Mouse (Mus musculus): ENCODE measurements around the gene Ybx3.
A peak's percentile ranks its signal among the peaks of the same experiment; 100 is the strongest.

The Ybx3 gene

DNA sequence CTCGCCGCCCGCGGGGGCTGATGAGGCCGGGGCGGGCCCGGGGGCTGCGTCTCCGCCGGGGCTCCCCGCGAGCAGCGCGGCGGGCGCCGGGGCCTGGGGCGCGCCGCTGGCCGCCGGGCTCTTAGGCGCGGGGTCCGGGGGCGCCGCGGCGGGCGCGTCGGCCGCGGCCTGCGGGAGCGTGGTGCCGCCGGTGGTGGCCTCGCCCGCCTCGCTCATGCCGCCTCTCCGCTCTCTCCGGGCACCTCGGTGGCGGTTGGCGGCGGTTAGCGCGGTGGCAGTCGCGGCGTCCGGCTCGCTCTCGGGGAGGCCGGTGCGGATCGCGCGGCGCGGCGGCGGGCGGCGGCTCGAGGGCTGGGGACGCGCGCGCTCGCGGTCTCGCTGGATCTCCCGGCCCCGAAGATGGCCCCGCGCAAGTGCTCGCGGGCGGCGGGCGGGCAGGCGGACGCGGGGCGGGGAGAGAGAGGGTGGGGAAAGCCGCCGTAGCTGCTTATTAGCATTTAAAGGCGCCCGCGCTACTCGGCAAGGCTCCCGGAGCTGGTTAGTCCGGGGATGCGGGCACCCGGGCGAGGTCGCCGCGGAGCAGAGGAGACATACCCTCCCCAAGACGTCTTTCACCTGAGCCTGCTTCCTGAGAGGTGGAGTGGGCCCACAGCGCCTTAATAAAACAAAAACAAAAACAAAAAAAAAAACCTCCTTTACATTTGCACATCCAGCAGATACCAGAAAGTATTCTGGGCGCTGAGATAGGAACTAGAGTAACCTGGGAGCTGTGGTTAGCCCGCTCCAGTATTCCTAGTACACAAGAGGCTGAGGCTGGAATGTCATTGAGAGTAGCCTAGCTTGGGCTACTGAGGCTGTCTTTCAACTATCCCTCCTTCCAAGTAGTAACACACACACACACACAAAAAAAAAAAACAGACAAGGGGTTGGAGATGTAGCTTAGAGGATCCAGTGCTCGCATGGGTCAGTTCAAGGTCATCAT lies at the start of gene Ybx3:
Gene Ybx3 (minus strand): TSS at position 437 of the 982 bp plus-strand sequence.
- peak; percentile 83 for DNase-seq (ENCODE audit: low spot score)

DNA sequence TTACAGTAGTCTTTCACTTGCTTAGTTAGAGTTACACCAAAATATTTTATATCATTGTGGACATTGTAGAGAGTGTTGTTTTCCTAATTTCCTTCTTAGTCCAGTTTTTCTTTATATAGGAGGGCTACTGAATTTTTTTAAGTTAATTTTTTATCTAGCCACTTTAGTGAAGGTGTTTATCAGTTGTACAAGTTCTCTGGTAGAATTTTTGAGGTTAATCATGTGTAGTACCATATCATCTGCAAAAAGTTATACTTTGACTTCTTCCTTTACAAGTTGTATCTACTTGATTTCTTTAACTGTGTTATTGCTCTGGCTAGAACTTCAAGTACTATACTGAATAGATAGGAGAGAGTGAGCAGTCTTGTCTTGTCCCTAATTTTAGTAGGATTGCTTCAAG lies 48.4 kb upstream of the Ybx3 start:
- DNase-seq (ENCODE audit: low spot score): no peak

DNA sequence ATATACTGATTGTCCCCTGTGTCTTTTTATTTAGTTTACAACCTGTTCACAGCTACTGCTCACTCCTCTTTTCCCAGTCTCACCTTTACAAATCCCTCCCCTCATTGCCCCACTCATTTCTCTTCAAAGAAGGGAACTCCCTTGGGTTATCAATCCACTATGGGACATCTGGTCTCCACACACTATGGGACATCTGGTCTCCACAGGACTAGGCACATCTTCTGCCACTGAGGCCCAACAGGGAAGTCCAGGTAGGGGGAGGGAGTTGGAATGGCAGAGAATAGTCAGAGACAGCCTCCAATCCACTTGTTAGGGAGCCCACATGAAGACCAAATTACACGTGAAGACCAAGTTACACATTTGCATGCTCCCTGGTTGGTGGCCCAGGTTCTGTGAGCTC lies 45.8 kb upstream of the Ybx3 start:
- DNase-seq (ENCODE audit: low spot score): no peak

DNA sequence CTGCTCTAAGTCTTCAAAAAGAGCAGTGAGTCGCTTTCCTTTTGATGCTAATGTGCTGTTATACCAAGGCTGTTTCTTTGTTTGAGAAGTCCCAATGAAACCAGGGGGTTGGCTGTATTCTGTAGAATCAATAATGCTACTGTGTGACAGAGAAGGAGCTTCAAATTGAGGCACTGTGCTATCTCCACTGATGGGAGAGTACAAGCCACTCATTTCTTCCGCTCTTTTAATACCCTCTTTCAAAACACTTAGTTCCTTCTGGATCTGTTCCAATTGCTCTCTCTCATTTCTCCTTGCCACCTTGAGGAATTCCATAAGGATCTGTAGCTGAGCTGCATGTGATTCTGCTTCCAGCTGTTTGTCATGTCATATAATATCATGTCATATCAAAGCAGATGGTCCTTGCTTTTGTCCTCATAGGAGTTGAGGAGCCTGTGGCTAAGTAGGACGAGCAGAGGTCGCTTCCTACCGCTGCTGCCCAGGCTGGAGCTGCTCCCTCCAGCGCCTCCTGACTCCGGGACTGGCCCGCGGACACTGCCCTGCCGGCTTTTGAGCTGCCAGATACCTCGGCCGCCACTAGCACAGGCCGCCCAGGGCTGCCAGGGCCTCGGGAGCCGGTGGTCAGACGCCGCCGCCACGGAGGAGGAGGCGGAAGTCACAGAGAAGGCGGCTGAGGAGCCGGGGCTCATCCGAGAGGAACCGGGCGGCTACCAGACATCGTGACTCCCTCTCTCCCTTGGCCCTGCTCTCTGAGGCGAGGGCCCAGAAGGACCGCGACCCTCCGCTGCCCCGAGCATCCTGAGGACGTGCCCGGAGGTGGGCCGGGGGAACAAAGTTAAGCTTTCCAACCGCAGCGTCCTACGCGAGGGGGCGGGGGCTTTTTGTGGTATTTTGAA lies 45.1 kb upstream of the Ybx3 start:
- no peak for DNase-seq (ENCODE audit: low spot score)

DNA sequence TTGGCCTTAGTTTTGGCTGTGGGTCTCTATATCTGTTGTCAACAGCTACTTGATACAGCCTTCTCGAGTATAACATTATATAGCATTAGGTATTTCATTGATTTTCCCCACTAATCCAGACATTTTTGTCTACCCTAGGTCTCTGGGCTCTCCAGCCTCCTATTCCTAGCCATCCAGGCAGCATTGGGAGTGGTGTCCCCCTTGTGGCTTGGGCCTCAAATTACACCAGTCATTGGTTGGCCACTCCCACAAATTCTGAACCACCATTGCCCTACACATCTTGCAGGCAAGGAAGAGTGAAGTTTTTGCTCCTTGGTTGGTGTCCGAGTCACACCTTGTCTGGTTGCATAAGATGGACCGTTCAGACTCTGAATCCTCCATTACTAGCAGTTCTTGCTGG lies 33.3 kb upstream of the Ybx3 start:
- DNase-seq (ENCODE audit: low spot score): peak; percentile 22

DNA sequence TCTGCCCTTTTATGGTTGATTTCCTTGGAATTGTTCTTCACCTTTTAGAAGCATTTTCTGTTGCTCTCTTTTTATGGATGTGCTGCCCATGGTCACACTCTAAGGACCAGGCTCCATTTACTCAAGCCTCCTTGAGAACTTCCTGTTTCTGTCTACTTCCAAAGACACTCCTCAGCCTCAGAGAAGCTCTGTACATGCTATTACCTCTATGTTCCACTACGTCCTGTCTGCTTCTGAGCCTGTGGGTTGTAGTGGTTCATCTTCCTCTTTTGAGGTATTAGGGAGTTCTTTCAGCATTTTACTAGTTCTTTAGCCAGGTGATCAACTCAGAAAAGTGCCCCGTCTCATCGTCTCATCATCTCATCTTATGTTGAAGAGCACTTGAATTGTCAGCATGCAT lies 31.3 kb upstream of the Ybx3 start:
- no peak for DNase-seq (ENCODE audit: low spot score)

DNA sequence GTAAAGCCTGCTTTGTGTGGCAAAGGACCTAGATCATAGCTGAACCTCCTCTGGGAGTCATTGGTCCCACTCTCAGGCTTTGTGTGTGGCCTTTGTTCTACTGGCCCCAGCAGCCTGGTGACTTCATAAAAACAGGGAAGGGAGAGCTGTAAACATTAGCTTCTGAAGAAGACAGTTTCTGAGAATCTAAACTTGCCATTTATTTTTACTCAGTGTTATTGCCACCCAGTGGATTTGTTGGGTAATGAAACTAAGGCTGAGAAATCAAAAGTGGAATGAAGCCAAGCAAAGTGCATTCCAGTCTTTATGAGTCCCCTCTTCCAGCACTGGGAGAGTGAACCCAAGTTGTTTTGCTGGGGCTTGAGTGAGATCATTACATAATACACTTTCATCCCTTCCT lies 30.5 kb upstream of the Ybx3 start:
- DNase-seq (ENCODE audit: low spot score): peak; percentile 78

DNA sequence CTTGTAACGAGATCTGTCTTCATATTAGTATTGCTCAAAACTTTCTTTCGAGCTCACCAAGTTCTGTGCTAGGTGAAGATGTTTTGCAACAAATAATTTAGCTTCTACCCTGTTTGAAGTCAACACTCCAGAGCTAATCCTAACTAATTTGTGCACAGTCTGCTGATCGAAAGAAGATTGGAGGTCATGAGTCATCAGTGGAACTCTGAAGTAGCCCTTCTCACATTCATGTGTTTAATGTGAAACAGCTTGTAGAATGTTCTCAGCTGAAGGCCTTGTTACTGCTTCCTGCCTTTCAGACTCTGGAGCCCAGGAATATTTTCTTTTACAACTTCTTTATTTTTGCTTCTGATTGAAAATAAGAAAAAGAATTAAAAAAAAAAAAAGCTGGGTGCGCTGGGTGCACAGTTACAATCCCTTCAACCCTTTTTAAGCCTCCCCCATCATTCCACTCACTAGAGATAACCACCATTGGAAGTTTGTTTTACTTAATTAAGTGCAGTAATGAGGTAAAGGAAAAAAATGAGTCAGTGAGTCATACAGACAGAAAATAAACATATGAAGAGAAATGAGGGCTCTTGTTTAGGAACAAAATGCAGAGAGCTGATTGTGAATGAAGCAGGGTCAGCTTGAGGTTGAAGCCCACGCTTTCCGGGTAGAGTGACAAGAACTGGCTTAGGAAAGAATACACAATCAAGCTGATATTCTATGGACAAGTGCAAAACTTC lies 23.0 kb upstream of the Ybx3 start:
- DNase-seq (ENCODE audit: low spot score): no peak

DNA sequence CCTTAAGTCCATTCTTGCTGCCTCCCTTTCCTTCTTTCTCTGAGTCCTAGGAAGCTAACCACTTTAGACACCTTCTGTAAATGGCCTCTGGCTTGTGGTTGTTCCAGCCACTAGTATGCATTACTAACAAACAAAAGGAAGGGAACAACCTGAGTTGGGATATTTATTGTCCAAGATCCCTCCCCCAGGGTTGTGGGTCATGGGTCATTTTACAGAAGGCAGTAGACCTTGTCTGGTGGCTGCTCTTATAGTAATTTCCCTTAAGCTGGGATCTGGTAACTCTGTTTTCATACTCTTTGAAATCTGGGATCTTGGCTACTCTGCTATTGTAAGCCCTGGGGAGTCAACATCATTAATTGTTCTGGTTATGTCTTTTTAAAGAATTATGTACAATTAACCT lies 18.7 kb upstream of the Ybx3 start:
- no peak for DNase-seq (ENCODE audit: low spot score)

DNA sequence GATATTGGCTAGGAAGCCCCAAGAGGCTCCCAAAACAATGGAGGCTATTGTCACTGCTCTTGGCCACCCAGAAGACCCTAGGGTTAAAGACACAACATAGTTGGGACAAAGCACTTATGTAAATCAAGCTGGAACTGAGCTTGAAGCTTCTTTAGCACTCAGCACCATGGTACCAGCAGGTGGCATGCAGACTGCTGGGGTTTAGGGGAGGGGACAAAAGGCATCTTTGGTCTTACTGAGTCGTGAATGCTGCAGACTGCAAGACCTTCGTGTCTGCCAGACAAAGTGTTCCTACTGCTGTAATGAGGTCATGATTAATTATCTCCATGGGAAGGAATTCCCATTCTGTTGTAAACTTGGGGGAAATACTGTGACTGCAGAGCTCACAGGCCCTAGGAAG lies 17.6 kb upstream of the Ybx3 start:
- DNase-seq (ENCODE audit: low spot score): no peak

DNA sequence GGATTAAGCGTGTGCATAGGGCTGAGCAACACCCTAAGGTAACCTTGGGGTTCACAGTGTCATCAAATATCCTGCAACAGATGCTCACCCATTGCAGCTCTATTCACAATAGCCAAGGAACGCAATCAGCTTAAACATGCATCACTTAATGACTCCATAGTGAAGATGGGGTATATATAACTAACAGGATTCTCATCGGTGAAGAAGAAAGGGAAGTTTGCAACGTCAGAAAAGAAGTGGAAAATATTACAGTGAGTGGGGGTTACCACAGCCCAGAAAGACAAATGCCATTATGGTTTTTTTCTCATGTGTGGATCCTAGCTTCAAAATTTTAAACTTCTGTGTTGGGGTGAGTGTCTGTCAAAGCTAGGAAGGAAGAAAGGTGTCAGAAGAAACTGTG lies 16.9 kb upstream of the Ybx3 start:
- DNase-seq (ENCODE audit: low spot score): no peak

DNA sequence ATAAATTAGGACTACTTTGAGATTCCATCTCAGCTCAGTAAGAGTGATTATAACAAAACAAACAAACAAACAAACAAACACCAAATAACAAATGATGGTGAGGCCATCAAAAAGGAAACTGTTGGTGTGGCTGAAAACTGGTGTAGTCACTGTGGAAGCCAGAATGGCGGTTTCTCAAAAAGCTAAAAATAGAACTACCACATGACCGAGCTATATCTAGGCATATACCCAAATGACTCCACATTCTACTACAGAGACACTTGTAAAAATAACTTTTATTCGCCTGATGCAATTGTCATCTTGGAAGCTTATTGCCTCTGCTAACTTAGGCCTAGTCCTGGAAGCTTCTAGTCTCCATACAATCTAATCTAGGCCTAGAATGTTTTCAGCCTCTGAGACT lies 16.0 kb upstream of the Ybx3 start:
- DNase-seq (ENCODE audit: low spot score): no peak

DNA sequence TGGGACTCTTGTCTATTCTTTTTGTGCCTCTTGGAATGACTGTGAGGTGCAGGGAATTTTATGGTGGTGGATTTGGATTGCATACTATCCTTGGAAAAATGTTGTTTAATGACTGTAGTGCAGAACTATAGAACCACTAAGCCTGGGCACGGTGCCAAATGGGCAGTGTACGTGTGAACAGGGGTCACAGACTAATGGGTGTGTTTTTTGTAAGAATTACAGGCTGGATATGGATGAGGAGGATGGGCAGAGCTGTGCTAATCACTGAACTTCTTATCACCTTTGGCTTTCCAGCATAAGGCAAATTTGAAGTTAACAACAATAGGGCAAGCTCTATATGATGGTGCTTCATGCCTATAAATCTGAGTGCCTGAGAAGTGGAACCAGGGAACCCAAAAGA lies 14.8 kb upstream of the Ybx3 start:
- DNase-seq (ENCODE audit: low spot score): no peak

DNA sequence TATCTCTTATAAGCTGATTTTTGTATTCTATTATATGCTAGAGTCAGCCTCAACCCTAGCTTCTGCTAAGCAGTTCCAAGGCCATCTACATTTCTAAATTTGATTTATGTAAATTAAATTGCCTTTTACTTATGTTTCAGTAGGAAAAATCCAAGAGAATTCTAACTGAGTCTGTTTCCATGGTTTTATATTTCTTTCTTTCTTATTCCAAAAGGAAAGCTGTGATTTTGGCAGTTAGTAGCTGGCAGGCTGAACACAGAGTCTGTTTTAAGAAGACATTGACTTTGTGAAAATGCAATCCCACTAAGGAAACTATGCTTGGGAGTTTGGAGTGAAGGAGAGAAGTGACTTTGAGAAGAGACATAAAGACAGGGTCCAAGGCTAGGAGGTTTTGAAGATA lies 14.3 kb upstream of the Ybx3 start:
- DNase-seq (ENCODE audit: low spot score): no peak

DNA sequence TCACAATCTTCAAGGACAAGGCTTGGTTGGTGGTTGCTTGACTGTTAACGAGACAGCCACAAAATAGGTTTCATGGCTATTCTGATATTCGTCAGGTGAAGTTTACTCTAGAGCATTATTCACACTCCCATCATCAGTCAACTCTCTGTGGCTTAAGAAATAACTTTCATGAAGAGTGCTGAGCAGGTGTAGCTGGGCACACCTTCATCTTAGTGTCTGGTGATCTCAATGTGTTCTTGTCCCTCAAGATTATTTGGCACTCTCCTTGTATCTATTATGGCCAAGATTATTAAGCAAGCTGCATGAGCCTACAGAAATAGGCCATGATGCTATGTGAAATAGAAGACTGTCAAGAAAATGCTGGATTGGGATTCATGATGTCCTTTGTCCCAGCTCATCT lies 13.0 kb upstream of the Ybx3 start:
- DNase-seq (ENCODE audit: low spot score): no peak

DNA sequence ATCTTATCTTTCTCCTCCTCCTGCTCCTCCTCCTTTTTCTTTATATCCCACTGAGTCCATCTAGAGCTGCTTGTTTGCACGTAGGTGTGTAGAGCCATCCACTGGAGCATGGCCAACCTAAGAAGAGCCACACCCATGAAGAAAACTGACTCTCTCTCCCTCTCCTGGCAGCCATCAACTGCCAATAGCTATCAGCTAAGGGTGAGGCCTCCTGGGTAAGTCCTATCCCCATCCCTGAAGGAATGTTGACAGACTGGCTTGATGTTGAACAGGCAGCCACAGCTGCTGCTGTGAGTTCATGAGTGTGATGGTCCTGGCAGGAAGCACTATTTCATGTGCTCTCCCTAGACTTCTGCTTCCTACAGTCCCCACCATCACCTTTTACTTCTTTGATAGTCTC lies 8.4 kb upstream of the Ybx3 start:
- DNase-seq (ENCODE audit: low spot score): no peak

DNA sequence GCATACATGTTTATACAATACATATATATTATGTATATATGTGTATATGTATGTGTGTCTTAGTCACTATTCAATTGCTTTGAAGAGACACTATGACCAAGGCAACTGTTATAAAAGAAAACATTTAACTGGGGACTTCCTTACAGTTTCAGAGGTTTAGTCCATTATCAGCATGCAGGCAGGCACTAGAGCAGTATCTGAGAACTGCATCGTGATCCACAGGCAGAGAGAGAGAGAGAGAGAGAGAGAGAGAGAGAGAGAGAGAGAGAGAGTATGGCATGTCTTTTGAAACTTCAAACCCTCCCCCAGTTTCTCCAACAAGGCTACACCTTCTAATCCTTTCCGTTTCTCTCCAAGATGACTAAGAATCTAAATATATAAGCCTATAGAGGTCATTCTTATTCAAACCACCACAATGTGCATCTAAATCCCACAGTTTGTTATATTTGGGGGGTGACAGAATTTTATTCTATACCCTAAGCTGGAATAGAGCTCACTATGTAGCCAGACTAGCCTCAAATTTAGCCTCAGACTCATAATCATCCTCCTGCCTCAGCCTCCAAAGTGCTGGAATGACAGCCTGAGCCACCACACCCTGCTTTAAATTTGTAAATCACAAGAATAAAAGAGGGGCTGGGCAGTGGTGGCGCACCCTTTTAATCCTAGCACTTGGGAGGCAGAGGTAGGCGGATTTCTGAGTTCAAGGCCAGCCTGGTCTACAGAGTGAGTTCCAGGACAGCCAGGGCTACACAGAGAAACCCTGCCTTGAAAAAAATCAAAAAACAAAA lies 5.8 kb upstream of the Ybx3 start:
- DNase-seq (ENCODE audit: low spot score): no peak

DNA sequence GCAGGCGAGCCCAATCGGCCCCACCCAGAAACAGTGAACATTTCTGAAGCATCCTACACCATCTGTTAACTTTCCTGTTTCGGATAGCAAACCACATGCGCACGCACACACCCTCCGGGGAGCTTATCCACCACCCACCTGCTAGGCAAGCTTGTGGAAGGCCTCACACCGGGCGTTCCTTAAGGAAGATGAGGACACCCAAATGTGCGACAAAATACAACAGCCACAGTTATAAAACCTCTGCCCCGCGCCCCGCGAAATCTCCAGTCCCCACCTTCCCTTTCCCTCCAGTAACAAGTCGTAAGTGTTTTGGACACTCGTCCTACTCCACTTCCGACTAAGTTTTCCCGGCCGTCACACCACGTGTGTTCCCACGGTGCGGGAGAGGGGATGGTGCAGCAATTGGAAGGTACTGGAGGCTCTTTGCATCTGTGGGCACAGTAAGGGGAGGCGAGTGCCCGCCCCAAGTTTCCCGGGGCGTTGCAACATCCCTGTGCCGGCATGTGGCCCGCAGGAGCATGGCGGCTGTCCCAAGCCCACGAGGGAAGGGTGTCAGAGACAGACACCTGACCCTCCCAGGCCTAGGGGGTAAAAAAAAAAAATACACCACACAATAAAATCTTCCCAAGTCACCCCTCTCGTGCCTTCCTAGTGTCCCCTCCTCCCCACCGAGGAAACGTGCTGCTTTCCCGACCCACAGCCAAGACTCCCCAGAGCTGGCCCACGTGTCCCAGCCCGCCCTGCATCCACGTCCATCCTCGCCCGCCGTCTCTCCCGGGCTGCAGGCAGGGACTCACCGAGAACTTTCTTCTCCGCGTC lies 846 bp downstream of the Ybx3 start:
- DNase-seq (ENCODE audit: low spot score): peak; percentile 56

DNA sequence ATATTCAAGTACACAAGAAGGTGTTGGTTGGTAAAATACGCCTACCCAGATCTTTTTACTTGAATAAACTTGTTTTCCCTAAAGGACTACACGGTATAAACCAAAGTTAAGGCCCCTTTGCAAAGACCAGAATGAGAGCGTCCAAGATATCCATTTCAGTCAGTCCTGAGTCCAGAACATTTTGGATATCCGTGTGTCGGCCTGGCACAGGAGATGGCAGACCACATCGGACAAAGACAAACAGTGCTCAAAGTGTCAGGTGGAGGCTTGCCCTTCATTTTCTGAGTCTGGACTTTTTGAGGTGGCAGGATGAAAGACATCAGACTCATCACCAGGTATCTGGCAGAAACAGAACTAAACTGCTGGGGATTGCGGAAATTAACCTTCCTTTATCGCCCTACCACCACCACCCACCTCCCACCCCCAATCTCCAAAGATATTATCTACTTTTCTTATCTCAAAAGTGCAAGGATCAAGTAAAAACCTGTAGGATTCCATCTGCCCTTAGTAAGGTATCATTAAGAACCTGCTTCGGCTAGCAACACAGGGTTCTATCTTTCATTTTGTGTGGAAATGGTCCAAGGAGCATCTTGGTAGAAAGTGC lies 1.8 kb downstream of the Ybx3 start:
- no peak for DNase-seq (ENCODE audit: low spot score)

DNA sequence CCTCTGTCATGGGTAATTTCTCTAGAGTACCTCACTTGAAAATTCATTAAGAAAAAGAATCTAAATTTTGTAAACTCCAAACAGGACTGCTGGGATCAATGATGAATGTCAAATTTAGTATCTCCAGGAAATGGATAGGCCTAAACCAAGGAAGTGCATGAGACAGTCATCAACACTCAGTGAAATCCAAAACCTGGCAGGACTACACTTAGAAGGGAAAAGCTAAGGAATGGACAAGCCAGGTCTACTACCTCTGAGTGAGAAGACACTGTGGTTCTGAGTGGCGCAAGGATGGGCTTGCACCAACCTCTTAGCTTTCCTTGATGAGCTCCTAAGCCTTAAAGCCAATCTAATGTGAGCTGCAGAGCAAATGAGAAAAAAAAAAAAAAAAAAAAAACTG lies 2.8 kb downstream of the Ybx3 start:
- peak; percentile 16 for DNase-seq (ENCODE audit: low spot score)

Data from lung, postnatal 25 days (tissue).